ENCODE assay signal across 13 mouse cellular contexts in the genomic region with DNA sequence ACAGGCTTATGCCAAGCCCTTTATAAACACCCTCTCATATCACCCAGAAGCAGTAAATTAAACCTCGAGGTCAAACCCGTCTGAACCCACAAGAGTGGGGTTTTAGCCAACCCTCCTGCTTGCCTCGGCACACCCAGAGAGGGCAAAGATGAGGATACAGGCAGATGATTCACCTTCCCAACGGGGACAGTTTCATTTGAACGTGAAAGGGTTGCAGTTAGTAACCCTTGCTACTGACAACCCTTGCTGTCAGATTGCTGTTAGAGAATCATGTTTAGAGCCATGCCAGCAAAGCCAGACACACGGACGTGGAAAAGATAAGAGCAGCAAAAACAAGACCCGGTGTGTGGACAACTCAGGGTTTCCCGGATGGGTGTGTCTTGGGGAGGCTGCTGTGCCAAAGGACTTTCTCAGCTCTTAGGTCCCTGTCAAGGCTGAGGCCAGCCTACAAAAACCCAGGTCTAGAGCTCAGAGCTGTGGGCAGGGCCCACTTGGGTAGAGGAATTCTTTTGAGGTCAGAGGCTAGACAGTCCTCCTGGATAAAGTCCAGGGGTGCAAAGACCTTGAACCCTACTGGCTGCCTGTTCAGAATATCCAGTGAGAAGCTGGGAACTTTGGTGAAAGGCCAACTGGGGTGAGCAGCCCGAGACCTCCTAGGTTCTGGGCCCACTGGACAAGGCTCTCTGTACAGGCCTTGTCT. TPM values are rescaled to one million over a fixed set of nuclear protein-coding genes. Genes with fewer than 3 reads are reported as not detected.
A peak's percentile ranks its signal among the peaks of the same experiment; 100 is the strongest.
DNase-seq lines count a peak whose midpoint lies in the region; ATAC-seq and TF ChIP-seq lines count a peak whose summit lies in the region.
"Had no signal": no experiment of that assay in that cellular context is flagged by ENCODE, and none has a peak within 500 bp of the region (broad histone marks: within the 10 kb centered on the region; RNA-seq: fewer than 3 reads in every experiment).

No protein-coding gene starts in this region.

- H3K27me3 ChIP-seq in heart, embryonic 10.5 days (ENCODE audit: insufficient read depth, poor library complexity, severe bottlenecking), result no peaks in the 10 kb centered on the region
- no peaks in the 10 kb centered on the region for H3K27me3 ChIP-seq in intestine, postnatal 0 days (replicated peaks; ENCODE audit: control insufficient read depth, insufficient read depth, low read length)
- H3K27me3 ChIP-seq: lung, embryonic 15.5 days had no signal

- TF ChIP-seq CTCF in intestine, postnatal 0 days (IDR thresholded peaks at IDR 0.05; ENCODE audit: low read depth), result no peak

- WGBS in heart, embryonic 10.5 days, result 43% methylated on average over 10 of the region's 10 CpGs
- WGBS in intestine, postnatal 0 days, result 31% methylated on average over 10 of the region's 10 CpGs

- no peaks in the 10 kb centered on the region for H3K9me3 ChIP-seq in heart, embryonic 10.5 days
- no peaks in the 10 kb centered on the region for H3K9me3 ChIP-seq in intestine, postnatal 0 days (ENCODE audit: control insufficient read depth)
- H3K9me3 ChIP-seq: lung, embryonic 15.5 days had no signal

- no peak overlapping the region for H3K4me2 ChIP-seq in intestine, postnatal 0 days (replicated peaks; ENCODE audit: low read depth)
- H3K4me2 ChIP-seq: lung, embryonic 15.5 days had no signal

- H3K4me1 ChIP-seq in heart, embryonic 10.5 days, result peaks cover 26% of the 10 kb centered on the region
- H3K4me1 ChIP-seq in intestine, postnatal 0 days (replicated peaks; ENCODE audit: control insufficient read depth, insufficient read depth, low read length), result peaks cover 11% of the 10 kb centered on the region
- H3K4me1 ChIP-seq: lung, embryonic 15.5 days had no signal

- H3K9ac ChIP-seq in intestine, postnatal 0 days (ENCODE audit: low read depth, low read length), result no peak overlapping the region
- H3K9ac ChIP-seq: lung, embryonic 15.5 days had no signal

- no peak overlapping the region for H3K4me3 ChIP-seq in heart, embryonic 10.5 days
- H3K4me3 ChIP-seq in intestine, postnatal 0 days (ENCODE audit: low read depth, low read length), result no peak overlapping the region
- H3K4me3 ChIP-seq: lung, embryonic 15.5 days had no signal

- H3K36me3 ChIP-seq in heart, embryonic 10.5 days, result no peaks in the 10 kb centered on the region
- H3K36me3 ChIP-seq in intestine, postnatal 0 days (ENCODE audit: control insufficient read depth, insufficient read depth), result no peaks in the 10 kb centered on the region
- H3K36me3 ChIP-seq: lung, embryonic 15.5 days had no signal

- H3K27ac ChIP-seq in heart, embryonic 10.5 days, result peak overlapping the region; percentile 53
- H3K27ac ChIP-seq in intestine, postnatal 0 days (ENCODE audit: low read depth, low read length), result no peak overlapping the region
- H3K27ac ChIP-seq: lung, embryonic 15.5 days had no signal

- 0 out of 2 replicates have a peak, but pooled peaks have one; percentile 16 for ATAC-seq in intestine, postnatal 0 days
- ATAC-seq in monocyte, adult 5-6 weeks (replicated peaks; ENCODE audit: insufficient number of reproducible peaks, low FRiP score, low TSS enrichment, poor library complexity, severe bottlenecking), result no peak
- ATAC-seq: CD4-positive, CD25-positive, alpha-beta regulatory T cell, adult 4 months; midbrain, embryonic 16.5 days had no signal

- DNase-seq in heart, embryonic 10.5 days (ENCODE audit: low spot score), result no peak
- DNase-seq in heart, postnatal 4 days, result no peak
- DNase-seq in ovary, postnatal 36 days (ENCODE audit: low spot score), result peak; percentile 46
- no peak for DNase-seq in ovary, postnatal 10 days (ENCODE audit: low spot score)
- peak; percentile 44 for DNase-seq in testis, postnatal 14 days (ENCODE audit: low spot score)
- DNase-seq in cerebellum, adult 18-20 months, result no peak

RNA-seq across cellular contexts. Expression of a gene that starts 58.9 kb away (rescaled TPM):
- not detected in 2 replicates for polyA plus RNA-seq in heart, embryonic 10.5 days (2016; fragmentation: Nextera tagmentation; extraction: Ambion mirVana)
- under 1 TPM in 1 of 2 experiments, not detected in 1; 0.29 TPM for total RNA-seq in heart, postnatal 4 days (2021)
- not detected in 2 replicates for polyA plus RNA-seq in intestine, postnatal 0 days (2015; fragmentation: Nextera tagmentation; extraction: Ambion mirVana)
- not detected in 3 replicates for total RNA-seq in monocyte, adult 5-6 weeks (2017)
- total RNA-seq: gastrocnemius, postnatal 4 days had no signal
- polyA plus RNA-seq: CD4-positive, CD25-positive, alpha-beta regulatory T cell, adult 4 months; intestine, embryonic 14.5 days; lung, embryonic 15.5 days; midbrain, embryonic 16.5 days had no signal

Comparison
In these comparisons a context has a peak if more than half of its experiments do, and no peak if none do; other contexts are left out.
1. DNase-seq: peak in ovary, postnatal 36 days (single experiment) and testis, postnatal 14 days (single experiment); none in heart, embryonic 10.5 days (single experiment), heart, postnatal 4 days (single experiment), ovary, postnatal 10 days (single experiment) and cerebellum, adult 18-20 months (0 of 2).